Mouse (Mus musculus): ENCODE measurements around the gene Slc10a7.

The Slc10a7 gene

GRCm38 (mm10) chr8:78611019-78611418, 101.9 kb downstream of the Slc10a7 start:
- no peak for ATAC-seq (ENCODE audit: insufficient number of reproducible peaks, low FRiP score, low TSS enrichment)

- no peak for ATAC-seq (ENCODE audit: insufficient number of reproducible peaks, low FRiP score, low TSS enrichment)
Measured at GRCm38 (mm10) chr8:78622362-78622761, 113.2 kb downstream of the Slc10a7 start.

GRCm38 (mm10) chr8:78623972-78624371, 114.8 kb downstream of the Slc10a7 start:
- no peak for ATAC-seq (ENCODE audit: insufficient number of reproducible peaks, low FRiP score, low TSS enrichment)

GRCm38 (mm10) chr8:78624738-78625442, 115.7 kb downstream of the Slc10a7 start:
- ATAC-seq (ENCODE audit: insufficient number of reproducible peaks, low FRiP score, low TSS enrichment) = no peak

- ATAC-seq (ENCODE audit: insufficient number of reproducible peaks, low FRiP score, low TSS enrichment) = no peak
Measured at GRCm38 (mm10) chr8:78626632-78627031, 117.5 kb downstream of the Slc10a7 start.

- no peak for ATAC-seq (ENCODE audit: insufficient number of reproducible peaks, low FRiP score, low TSS enrichment)
Measured at GRCm38 (mm10) chr8:78627793-78628192, 118.6 kb downstream of the Slc10a7 start.

- no peak for ATAC-seq (ENCODE audit: insufficient number of reproducible peaks, low FRiP score, low TSS enrichment)
Measured at GRCm38 (mm10) chr8:78630414-78631164, 121.4 kb downstream of the Slc10a7 start.

- no peak for ATAC-seq (ENCODE audit: insufficient number of reproducible peaks, low FRiP score, low TSS enrichment)
Measured at GRCm38 (mm10) chr8:78633012-78633411, 123.9 kb downstream of the Slc10a7 start.

GRCm38 (mm10) chr8:78634018-78634417, 124.9 kb downstream of the Slc10a7 start:
- ATAC-seq (ENCODE audit: insufficient number of reproducible peaks, low FRiP score, low TSS enrichment) = no peak

GRCm38 (mm10) chr8:78634523-78635240, 125.5 kb downstream of the Slc10a7 start:
- ATAC-seq (ENCODE audit: insufficient number of reproducible peaks, low FRiP score, low TSS enrichment) = no peak

- no peak for ATAC-seq (ENCODE audit: insufficient number of reproducible peaks, low FRiP score, low TSS enrichment)
Measured at GRCm38 (mm10) chr8:78635241-78635771, 126.2 kb downstream of the Slc10a7 start.

- no peak for ATAC-seq (ENCODE audit: insufficient number of reproducible peaks, low FRiP score, low TSS enrichment)
Measured at GRCm38 (mm10) chr8:78641919-78642318, 132.8 kb downstream of the Slc10a7 start.

- no peak for ATAC-seq (ENCODE audit: insufficient number of reproducible peaks, low FRiP score, low TSS enrichment)
Measured at GRCm38 (mm10) chr8:78642376-78642775, 133.2 kb downstream of the Slc10a7 start.

GRCm38 (mm10) chr8:78647000-78647656, 138.0 kb downstream of the Slc10a7 start:
- no peak for ATAC-seq (ENCODE audit: insufficient number of reproducible peaks, low FRiP score, low TSS enrichment)

GRCm38 (mm10) chr8:78647846-78648245, 138.7 kb downstream of the Slc10a7 start:
- ATAC-seq (ENCODE audit: insufficient number of reproducible peaks, low FRiP score, low TSS enrichment) = no peak

- ATAC-seq (ENCODE audit: insufficient number of reproducible peaks, low FRiP score, low TSS enrichment) = no peak
Measured at GRCm38 (mm10) chr8:78648918-78649317, 139.8 kb downstream of the Slc10a7 start.

GRCm38 (mm10) chr8:78651670-78652069, 142.5 kb downstream of the Slc10a7 start:
- ATAC-seq (ENCODE audit: insufficient number of reproducible peaks, low FRiP score, low TSS enrichment) = no peak

GRCm38 (mm10) chr8:78655351-78656045, 146.4 kb downstream of the Slc10a7 start:
- no peak for ATAC-seq (ENCODE audit: insufficient number of reproducible peaks, low FRiP score, low TSS enrichment)

- ATAC-seq (ENCODE audit: insufficient number of reproducible peaks, low FRiP score, low TSS enrichment) = 0 out of 2 replicates have a peak, but pooled peaks have one; percentile 23
Measured at GRCm38 (mm10) chr8:78656700-78657370, 147.7 kb downstream of the Slc10a7 start.
